Mouse (Mus musculus): ENCODE results near the gene Itga5. TPM values are rescaled to one million over a fixed set of nuclear protein-coding genes. Genes with fewer than 3 reads are reported as not detected.
A peak's percentile ranks its signal among the peaks of the same experiment; 100 is the strongest.

The Itga5 gene
- polyA plus RNA-seq, 1 experiment from 2014 or later: 63.4 TPM

- peak; percentile 90 for DNase-seq (ENCODE audit: low spot score)
- H3K9me3 ChIP-seq (ENCODE audit: control insufficient read depth, low read length): no peaks in the 10 kb centered on the region
- peaks cover 14% of the 10 kb centered on the region for H3K36me3 ChIP-seq (ENCODE audit: control insufficient read depth, insufficient read depth, low read length)
- H3K9ac ChIP-seq (ENCODE audit: low read depth, low read length): peak overlapping the region; percentile 86
- 2% methylated on average over 19 of the region's 40 CpGs for WGBS
- ATAC-seq (ENCODE audit: low read depth): peak; percentile 97
- H3K27me3 ChIP-seq (replicated peaks; ENCODE audit: control insufficient read depth, insufficient read depth, low read length): no peaks in the 10 kb centered on the region
- H3K4me3 ChIP-seq (ENCODE audit: low read depth, low read length): peak overlapping the region; percentile 67
- H3K4me1 ChIP-seq (ENCODE audit: control insufficient read depth, insufficient read depth, low read length): peaks cover 24% of the 10 kb centered on the region
- H3K4me2 ChIP-seq (ENCODE audit: low read depth, low read length): peak overlapping the region; percentile 92
- H3K27ac ChIP-seq (replicated peaks; ENCODE audit: low read depth, low read length): peak overlapping the region; percentile 63; the same call in 1 of the 2 replicates
Measured at GRCm38 (mm10) chr15:103323455-103324247, 42.9 kb downstream of the Itga5 start.

GRCm38 (mm10) chr15:103323070-103323454 lies 43.5 kb downstream of the Itga5 start:
- Histone ChIP-seq H3K4me2 (ENCODE audit: low read depth, low read length) (peak overlapping the region; percentile 92), H3K9ac (ENCODE audit: low read depth, low read length) (peak overlapping the region; percentile 86), H3K9me3 (ENCODE audit: control insufficient read depth, low read length) (no peaks in the 10 kb centered on the region), H3K27me3 (replicated peaks; ENCODE audit: control insufficient read depth, insufficient read depth, low read length) (no peaks in the 10 kb centered on the region), H3K36me3 (ENCODE audit: control insufficient read depth, insufficient read depth, low read length) (peaks cover 18% of the 10 kb centered on the region), H3K27ac (replicated peaks; ENCODE audit: low read depth, low read length) (peak overlapping the region; percentile 44; the same call in 1 of the 2 replicates), H3K4me1 (ENCODE audit: control insufficient read depth, insufficient read depth, low read length) (peaks cover 24% of the 10 kb centered on the region), H3K4me3 (ENCODE audit: low read depth, low read length) (peak overlapping the region; percentile 67)
- ATAC-seq (ENCODE audit: low read depth): peak; percentile 54
- 0% methylated on average over 2 of the region's 26 CpGs for WGBS
- peak; percentile 43 for DNase-seq (ENCODE audit: low spot score)

- Histone ChIP-seq H3K36me3 (ENCODE audit: control insufficient read depth, insufficient read depth, low read length) (peaks cover 25% of the 10 kb centered on the region), H3K4me3 (ENCODE audit: low read depth, low read length) (peak overlapping the region; percentile 67), H3K9ac (ENCODE audit: low read depth, low read length) (peak overlapping the region; percentile 86), H3K27ac (replicated peaks; ENCODE audit: low read depth, low read length) (no peak overlapping the region), H3K4me1 (ENCODE audit: control insufficient read depth, insufficient read depth, low read length) (peaks cover 24% of the 10 kb centered on the region), H3K9me3 (ENCODE audit: control insufficient read depth, low read length) (no peaks in the 10 kb centered on the region), H3K4me2 (ENCODE audit: low read depth, low read length) (peak overlapping the region; percentile 92), H3K27me3 (replicated peaks; ENCODE audit: control insufficient read depth, insufficient read depth, low read length) (no peaks in the 10 kb centered on the region)
- 36% methylated on average over 4 of the region's 4 CpGs for WGBS
- no peak for ATAC-seq (ENCODE audit: low read depth)
- DNase-seq (ENCODE audit: low spot score): no peak
Measured at GRCm38 (mm10) chr15:103322396-103322795, 44.2 kb downstream of the Itga5 start.

- H3K9ac ChIP-seq (ENCODE audit: low read depth, low read length): no peak overlapping the region
- 52% methylated on average over 1 of the region's 1 CpGs for WGBS
- ATAC-seq (ENCODE audit: low read depth) (no peak), DNase-seq (ENCODE audit: low spot score) (no peak)
- peaks cover 36% of the 10 kb centered on the region for H3K36me3 ChIP-seq (ENCODE audit: control insufficient read depth, insufficient read depth, low read length)
- no peak overlapping the region for H3K4me3 ChIP-seq (ENCODE audit: low read depth, low read length)
- H3K9me3 ChIP-seq (ENCODE audit: control insufficient read depth, low read length): no peaks in the 10 kb centered on the region
- H3K27ac ChIP-seq (replicated peaks; ENCODE audit: low read depth, low read length): no peak overlapping the region
- no peaks in the 10 kb centered on the region for H3K27me3 ChIP-seq (replicated peaks; ENCODE audit: control insufficient read depth, insufficient read depth, low read length)
- H3K4me2 ChIP-seq (ENCODE audit: low read depth, low read length): no peak overlapping the region
- peaks cover 25% of the 10 kb centered on the region for H3K4me1 ChIP-seq (ENCODE audit: control insufficient read depth, insufficient read depth, low read length)
Measured at GRCm38 (mm10) chr15:103321076-103321475, 45.5 kb downstream of the Itga5 start.

DNA sequence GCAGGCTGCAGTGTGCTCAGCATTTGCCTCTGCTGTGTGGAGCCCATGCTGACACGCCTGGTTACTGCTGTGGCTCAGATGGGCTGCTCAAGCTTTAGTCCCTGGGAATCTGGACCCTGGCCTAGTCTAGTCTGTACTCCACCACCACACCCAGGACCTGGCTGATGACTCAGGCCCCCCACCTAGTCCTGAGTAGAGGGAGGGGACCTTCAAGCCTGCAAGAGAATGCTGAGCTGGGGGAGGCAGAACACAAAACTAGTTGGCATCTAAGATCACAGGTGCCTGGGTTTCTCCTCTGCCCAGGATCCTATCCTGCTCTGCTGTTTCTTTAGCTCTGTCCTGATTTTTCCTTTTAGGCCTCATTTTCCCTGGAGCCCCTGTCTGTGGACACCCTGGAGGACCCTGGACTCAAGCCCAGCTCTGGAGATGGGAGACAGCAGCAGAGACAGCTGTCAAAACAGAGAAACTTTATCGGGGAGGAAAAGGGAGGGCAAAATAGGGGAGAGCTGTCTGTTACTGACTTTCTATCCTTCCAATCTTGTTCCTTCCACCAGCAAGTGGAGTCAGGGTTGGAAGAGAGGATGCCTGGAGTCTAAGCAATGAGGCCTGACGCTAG lies 48.3 kb downstream of the Itga5 start:
- no peak overlapping the region for H3K9ac ChIP-seq (ENCODE audit: low read depth, low read length)
- WGBS: 66% methylated on average over 3 of the region's 3 CpGs
- H3K4me1 ChIP-seq (ENCODE audit: control insufficient read depth, insufficient read depth, low read length): peaks cover 30% of the 10 kb centered on the region
- no peaks in the 10 kb centered on the region for H3K27me3 ChIP-seq (replicated peaks; ENCODE audit: control insufficient read depth, insufficient read depth, low read length)
- DNase-seq (ENCODE audit: low spot score) (no peak), ATAC-seq (ENCODE audit: low read depth) (no peak)
- H3K4me3 ChIP-seq (ENCODE audit: low read depth, low read length): no peak overlapping the region
- H3K27ac ChIP-seq (replicated peaks; ENCODE audit: low read depth, low read length): no peak overlapping the region
- H3K9me3 ChIP-seq (ENCODE audit: control insufficient read depth, low read length): no peaks in the 10 kb centered on the region
- H3K36me3 ChIP-seq (ENCODE audit: control insufficient read depth, insufficient read depth, low read length): peaks cover 42% of the 10 kb centered on the region
- H3K4me2 ChIP-seq (ENCODE audit: low read depth, low read length): no peak overlapping the region

GRCm38 (mm10) chr15:103317731-103318130 lies 48.8 kb downstream of the Itga5 start:
- no peak overlapping the region for H3K9ac ChIP-seq (ENCODE audit: low read depth, low read length)
- WGBS: 82% methylated on average over 8 of the region's 8 CpGs
- H3K36me3 ChIP-seq (ENCODE audit: control insufficient read depth, insufficient read depth, low read length): peaks cover 42% of the 10 kb centered on the region
- peaks cover 28% of the 10 kb centered on the region for H3K4me1 ChIP-seq (ENCODE audit: control insufficient read depth, insufficient read depth, low read length)
- H3K27ac ChIP-seq (replicated peaks; ENCODE audit: low read depth, low read length): no peak overlapping the region
- H3K27me3 ChIP-seq (replicated peaks; ENCODE audit: control insufficient read depth, insufficient read depth, low read length): no peaks in the 10 kb centered on the region
- ATAC-seq (ENCODE audit: low read depth) (no peak), DNase-seq (ENCODE audit: low spot score) (no peak)
- no peak overlapping the region for H3K4me2 ChIP-seq (ENCODE audit: low read depth, low read length)
- H3K4me3 ChIP-seq (ENCODE audit: low read depth, low read length): no peak overlapping the region
- no peaks in the 10 kb centered on the region for H3K9me3 ChIP-seq (ENCODE audit: control insufficient read depth, low read length)

DNA sequence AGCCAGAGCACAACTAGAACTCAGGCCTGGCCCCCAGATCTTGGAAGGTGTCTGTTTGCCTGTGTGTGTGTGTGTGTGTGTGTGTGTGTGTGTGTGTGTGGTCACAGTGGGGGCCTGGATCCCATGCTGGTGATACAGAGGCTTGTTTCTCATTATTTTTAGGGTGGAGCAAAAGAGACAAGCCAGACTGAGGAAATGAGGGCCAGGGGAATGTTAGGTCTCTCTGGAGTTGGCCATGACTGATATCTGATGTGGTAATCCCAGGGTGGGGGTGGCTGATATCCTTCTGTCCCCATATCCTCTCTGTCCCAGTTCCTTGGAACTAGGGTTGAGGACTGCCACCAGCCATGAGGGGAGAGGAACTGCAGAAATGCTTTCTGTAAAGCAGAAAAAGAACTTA lies 49.4 kb downstream of the Itga5 start:
- no peaks in the 10 kb centered on the region for H3K27me3 ChIP-seq (replicated peaks; ENCODE audit: control insufficient read depth, insufficient read depth, low read length)
- no peaks in the 10 kb centered on the region for H3K9me3 ChIP-seq (ENCODE audit: control insufficient read depth, low read length)
- no peak overlapping the region for H3K27ac ChIP-seq (replicated peaks; ENCODE audit: low read depth, low read length)
- H3K9ac ChIP-seq (ENCODE audit: low read depth, low read length): no peak overlapping the region
- H3K4me2 ChIP-seq (ENCODE audit: low read depth, low read length): no peak overlapping the region
- ATAC-seq (ENCODE audit: low read depth): no peak
- DNase-seq (ENCODE audit: low spot score): no peak
- peaks cover 22% of the 10 kb centered on the region for H3K4me1 ChIP-seq (ENCODE audit: control insufficient read depth, insufficient read depth, low read length)
- peaks cover 42% of the 10 kb centered on the region for H3K36me3 ChIP-seq (ENCODE audit: control insufficient read depth, insufficient read depth, low read length)
- H3K4me3 ChIP-seq (ENCODE audit: low read depth, low read length): no peak overlapping the region

DNA sequence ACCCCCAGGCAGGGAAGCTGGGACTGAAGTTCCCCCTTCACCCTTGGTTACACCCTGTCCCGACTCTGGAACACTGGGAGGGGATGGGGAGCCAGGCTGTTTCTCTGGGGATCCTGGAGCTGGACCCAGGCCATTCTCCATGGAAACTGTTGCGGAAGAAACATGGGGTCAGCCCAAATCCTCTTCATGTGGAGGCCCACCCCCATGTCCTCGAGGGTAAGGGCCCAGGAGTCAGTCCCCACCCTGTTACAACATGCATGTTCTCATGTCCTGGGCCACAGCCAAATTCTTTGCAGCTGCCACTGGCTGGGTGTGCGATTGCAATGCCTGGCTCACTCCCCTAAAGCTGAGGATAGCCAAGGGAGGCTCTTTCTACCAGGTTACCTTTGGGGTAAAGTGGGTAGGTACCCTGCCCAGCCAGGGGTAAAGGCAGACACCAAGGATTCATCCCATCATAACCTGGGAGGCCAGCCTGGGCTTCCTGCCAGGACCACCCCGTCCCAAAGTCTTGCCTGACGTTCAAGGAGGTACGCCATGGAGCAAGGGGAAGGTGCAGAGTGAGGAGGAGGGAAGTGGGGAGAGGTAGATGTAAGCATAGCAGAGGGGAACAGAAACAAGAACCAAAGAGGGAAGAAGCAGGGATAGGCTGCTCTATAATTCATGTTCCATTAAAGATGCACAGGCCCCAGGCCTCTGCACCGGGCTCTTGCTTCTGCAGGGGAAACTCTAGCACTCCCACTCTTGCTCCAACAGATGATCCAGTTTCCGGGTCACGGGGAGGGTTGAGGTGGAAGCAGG lies 50.4 kb downstream of the Itga5 start:
- peaks cover 13% of the 10 kb centered on the region; the same call in 1 of the 2 replicates for H3K4me1 ChIP-seq (ENCODE audit: control insufficient read depth, insufficient read depth, low read length)
- no peak overlapping the region for H3K27ac ChIP-seq (replicated peaks; ENCODE audit: low read depth, low read length)
- no peak overlapping the region for H3K4me3 ChIP-seq (ENCODE audit: low read depth, low read length)
- DNase-seq (ENCODE audit: low spot score) (peak; percentile 81), ATAC-seq (ENCODE audit: low read depth) (peak; percentile 17; the same call in 1 of the 2 replicates)
- no peaks in the 10 kb centered on the region for H3K27me3 ChIP-seq (replicated peaks; ENCODE audit: control insufficient read depth, insufficient read depth, low read length)
- peaks cover 42% of the 10 kb centered on the region for H3K36me3 ChIP-seq (ENCODE audit: control insufficient read depth, insufficient read depth, low read length)
- WGBS: 59% methylated on average over 10 of the region's 10 CpGs
- H3K9ac ChIP-seq (ENCODE audit: low read depth, low read length): no peak overlapping the region
- no peaks in the 10 kb centered on the region for H3K9me3 ChIP-seq (ENCODE audit: control insufficient read depth, low read length)
- no peak overlapping the region for H3K4me2 ChIP-seq (ENCODE audit: low read depth, low read length)

Measured in embryonic facial prominence, embryonic 14.5 days (tissue).